Mouse (Mus musculus) neural tube, embryonic 12.5 days (tissue): ENCODE measurements around the gene Ifng. TPM values are rescaled to one million over a fixed set of nuclear protein-coding genes. Genes with fewer than 3 reads are reported as not detected.
"Not testable (repeated sequence)": the region's sequence is repeated elsewhere in the genome, so short reads cannot be mapped to it uniquely, and the experiment has no call there.

Experiments used
- ATAC-seq: fragments of 200-750 bp; cut with Nextera tagmentation; 2 replicates; pipeline ENCODE4 v1.8.0; 2017; ENCODE audit warnings: low read depth, mild to moderate bottlenecking, moderate TSS enrichment, moderate library complexity; ENCODE audit not compliant: low FRiP score
- H3K27ac ChIP-seq: fragments of 300-500 bp; sonication (generic); 2 replicates; pipeline ENCODE4 v1.5.1; 2016
- H3K27me3 ChIP-seq: fragments of 300-500 bp; sonication (generic); replicated peaks from 2 replicates; pipeline ENCODE4 v1.6.1; 2016; ENCODE audit warnings: mild to moderate bottlenecking
- H3K36me3 ChIP-seq: fragments of 300-500 bp; sonication (generic); 2 replicates; pipeline ENCODE4 v1.6.1; 2016; ENCODE audit warnings: mild to moderate bottlenecking
- H3K4me1 ChIP-seq: fragments of 300-500 bp; sonication (generic); 2 replicates; pipeline ENCODE4 v1.6.1; 2016
- H3K4me2 ChIP-seq: fragments of 300-500 bp; sonication (generic); replicated peaks from 2 replicates; pipeline ENCODE4 v1.6.1; 2016; ENCODE audit warnings: mild to moderate bottlenecking
- H3K4me3 ChIP-seq: fragments of 300-500 bp; sonication (generic); 2 replicates; pipeline ENCODE4 v1.5.1; 2016
- H3K9ac ChIP-seq: fragments of 300-500 bp; sonication (generic); 2 replicates; pipeline ENCODE4 v1.6.1; 2016; ENCODE audit warnings: mild to moderate bottlenecking
- H3K9me3 ChIP-seq: fragments of 300-500 bp; sonication (generic); 2 replicates; pipeline ENCODE4 v1.6.1; 2016; ENCODE audit warnings: mild to moderate bottlenecking
- WGBS: fragments of 180-500 bp; shearing (Covaris S2); methylation state at CpG from one replicate; pipeline ENCODE4 v1.1.7; 2016; 5-methylcytosine and 5-hydroxymethylcytosine counted together
- polyA plus RNA-seq: library from polyadenylated mRNA; unstranded; fragments of >200 nt; fragmentation: Nextera tagmentation; extraction: Ambion mirVana; gene quantifications from 2 replicates; pipeline ENCODE4 v1.2.1, GENCODE M21; 2016

The Ifng gene
- polyA plus RNA-seq, 1 experiment from 2014 or later = not detected

GRCm38 (mm10) chr10:118451747-118452146 is 10.9 kb downstream of the Ifng start:
- ATAC-seq = no peak
- WGBS = 81% methylated on average over 2 of the region's 2 CpGs

GRCm38 (mm10) chr10:118458729-118459128 is 17.9 kb downstream of the Ifng start:
- H3K27ac ChIP-seq = no peak overlapping the region
- ATAC-seq = no peak
- H3K4me1 ChIP-seq = no peaks in the 10 kb centered on the region; the same call in 1 of the 2 replicates
- H3K9ac ChIP-seq = no peak overlapping the region
- H3K27me3 ChIP-seq = no peaks in the 10 kb centered on the region
- H3K36me3 ChIP-seq = no peaks in the 10 kb centered on the region
- WGBS = 90% methylated on average over 4 of the region's 4 CpGs
- H3K4me3 ChIP-seq = no peak overlapping the region
- H3K4me2 ChIP-seq = no peak overlapping the region
- H3K9me3 ChIP-seq = no peaks in the 10 kb centered on the region

More at GRCm38 (mm10) chr10:118451747-118452146, 10.9 kb downstream of the Ifng start:
- no peaks in the 10 kb centered on the region for H3K27me3 ChIP-seq
- no peak overlapping the region for H3K4me2 ChIP-seq
- no peak overlapping the region for H3K9ac ChIP-seq
- H3K4me1 ChIP-seq = no peaks in the 10 kb centered on the region
- H3K27ac ChIP-seq = no peak overlapping the region
- no peaks in the 10 kb centered on the region for H3K9me3 ChIP-seq
- H3K36me3 ChIP-seq = no peaks in the 10 kb centered on the region
- H3K4me3 ChIP-seq = no peak overlapping the region

- Histone ChIP-seq H3K27me3 (no peaks in the 10 kb centered on the region), H3K9me3 (no peaks in the 10 kb centered on the region), H3K4me3 (no peak overlapping the region), H3K9ac (no peak overlapping the region), H3K36me3 (no peaks in the 10 kb centered on the region), H3K4me1 (no peaks in the 10 kb centered on the region; the same call in 1 of the 2 replicates), H3K4me2 (no peak overlapping the region), H3K27ac (no peak overlapping the region)
- ATAC-seq = no peak
- WGBS = 57% methylated on average over 6 of the region's 6 CpGs
Measured at GRCm38 (mm10) chr10:118461126-118461767, 20.4 kb downstream of the Ifng start.

- Histone ChIP-seq H3K9ac (no peak overlapping the region), H3K4me3 (no peak overlapping the region), H3K9me3 (no peaks in the 10 kb centered on the region), H3K4me1 (no peaks in the 10 kb centered on the region), H3K36me3 (no peaks in the 10 kb centered on the region), H3K27me3 (no peaks in the 10 kb centered on the region), H3K27ac (no peak overlapping the region), H3K4me2 (no peak overlapping the region)
- WGBS = 69% methylated on average over 6 of the region's 6 CpGs
- ATAC-seq = no peak
Measured at GRCm38 (mm10) chr10:118466481-118466880, 25.6 kb downstream of the Ifng start.

GRCm38 (mm10) chr10:118469047-118469446 is 28.2 kb downstream of the Ifng start:
- Histone ChIP-seq H3K27me3 (no peaks in the 10 kb centered on the region), H3K36me3 (no peaks in the 10 kb centered on the region), H3K4me1 (no peaks in the 10 kb centered on the region), H3K9ac (no peak overlapping the region), H3K27ac (no peak overlapping the region), H3K4me2 (no peak overlapping the region), H3K4me3 (no peak overlapping the region), H3K9me3 (no peaks in the 10 kb centered on the region)
- ATAC-seq = no peak
- 78% methylated on average over 3 of the region's 3 CpGs for WGBS

- H3K4me1 ChIP-seq = no peaks in the 10 kb centered on the region
- no peaks in the 10 kb centered on the region for H3K27me3 ChIP-seq
- H3K4me2 ChIP-seq = no peak overlapping the region
- no peaks in the 10 kb centered on the region for H3K9me3 ChIP-seq
- WGBS = 75% methylated on average over 13 of the region's 13 CpGs
- no peak overlapping the region for H3K27ac ChIP-seq
- no peaks in the 10 kb centered on the region for H3K36me3 ChIP-seq
- H3K9ac ChIP-seq = no peak overlapping the region
- H3K4me3 ChIP-seq = no peak overlapping the region
- ATAC-seq = no peak
Measured at GRCm38 (mm10) chr10:118470296-118470957, 29.6 kb downstream of the Ifng start.

- not testable (repeated sequence) for H3K4me1 ChIP-seq, H3K27me3 ChIP-seq, H3K27ac ChIP-seq, H3K9ac ChIP-seq, H3K9me3 ChIP-seq, H3K36me3 ChIP-seq, H3K4me2 ChIP-seq, ATAC-seq, H3K4me3 ChIP-seq
- WGBS = 93% methylated on average over 1 of the region's 1 CpGs
Measured at GRCm38 (mm10) chr10:118472846-118473245, 32.0 kb downstream of the Ifng start.

- Histone ChIP-seq H3K27ac (no peak overlapping the region), H3K9ac (no peak overlapping the region)
- 86% methylated on average over 2 of the region's 2 CpGs for WGBS
Measured at GRCm38 (mm10) chr10:118476696-118477095, 35.9 kb downstream of the Ifng start.

GRCm38 (mm10) chr10:118477297-118477696 is 36.5 kb downstream of the Ifng start:
- Histone ChIP-seq H3K4me1 (no peaks in the 10 kb centered on the region), H3K27me3 (no peaks in the 10 kb centered on the region), H3K4me2 (no peak overlapping the region), H3K9me3 (no peaks in the 10 kb centered on the region), H3K4me3 (no peak overlapping the region), H3K9ac (no peak overlapping the region), H3K36me3 (no peaks in the 10 kb centered on the region), H3K27ac (no peak overlapping the region)
- 84% methylated on average over 2 of the region's 2 CpGs for WGBS
- ATAC-seq = no peak

More at GRCm38 (mm10) chr10:118476696-118477095, 35.9 kb downstream of the Ifng start:
- no peak overlapping the region for H3K4me3 ChIP-seq
- H3K36me3 ChIP-seq = no peaks in the 10 kb centered on the region
- H3K4me1 ChIP-seq = no peaks in the 10 kb centered on the region
- ATAC-seq = no peak
- H3K27me3 ChIP-seq = no peaks in the 10 kb centered on the region
- H3K4me2 ChIP-seq = no peak overlapping the region
- H3K9me3 ChIP-seq = no peaks in the 10 kb centered on the region

GRCm38 (mm10) chr10:118479244-118479643 is 38.4 kb downstream of the Ifng start:
- Histone ChIP-seq H3K36me3 (no peaks in the 10 kb centered on the region), H3K4me3 (no peak overlapping the region), H3K9me3 (no peaks in the 10 kb centered on the region), H3K9ac (no peak overlapping the region), H3K27ac (no peak overlapping the region), H3K4me2 (no peak overlapping the region), H3K27me3 (no peaks in the 10 kb centered on the region), H3K4me1 (no peaks in the 10 kb centered on the region)
- no peak for ATAC-seq
- 80% methylated on average over 4 of the region's 4 CpGs for WGBS

- Histone ChIP-seq H3K36me3 (no peaks in the 10 kb centered on the region), H3K9me3 (no peaks in the 10 kb centered on the region), H3K4me1 (no peaks in the 10 kb centered on the region), H3K27me3 (no peaks in the 10 kb centered on the region), H3K9ac (no peak overlapping the region), H3K4me3 (no peak overlapping the region), H3K4me2 (no peak overlapping the region), H3K27ac (no peak overlapping the region)
- ATAC-seq = no peak
- 97% methylated on average over 5 of the region's 5 CpGs for WGBS
Measured at GRCm38 (mm10) chr10:118480118-118480517, 39.3 kb downstream of the Ifng start.

GRCm38 (mm10) chr10:118480793-118481192 is 39.9 kb downstream of the Ifng start:
- no peak overlapping the region for H3K27ac ChIP-seq
- H3K27me3 ChIP-seq = no peaks in the 10 kb centered on the region
- no peaks in the 10 kb centered on the region for H3K4me1 ChIP-seq
- H3K36me3 ChIP-seq = no peaks in the 10 kb centered on the region
- H3K9ac ChIP-seq = no peak overlapping the region
- H3K9me3 ChIP-seq = no peaks in the 10 kb centered on the region
- no peak overlapping the region for H3K4me3 ChIP-seq
- no peak overlapping the region for H3K4me2 ChIP-seq
- ATAC-seq = no peak
- 90% methylated on average over 7 of the region's 7 CpGs for WGBS

- Histone ChIP-seq H3K4me3 (no peak overlapping the region), H3K9ac (no peak overlapping the region), H3K27me3 (no peaks in the 10 kb centered on the region), H3K9me3 (no peaks in the 10 kb centered on the region), H3K27ac (no peak overlapping the region), H3K36me3 (no peaks in the 10 kb centered on the region), H3K4me1 (no peaks in the 10 kb centered on the region), H3K4me2 (no peak overlapping the region)
- ATAC-seq = no peak
- 75% methylated on average over 1 of the region's 1 CpGs for WGBS
Measured at GRCm38 (mm10) chr10:118494109-118494508, 53.3 kb downstream of the Ifng start.
